Mouse (Mus musculus): ENCODE results near the gene Shmt1. TPM values are rescaled to one million over a fixed set of nuclear protein-coding genes. Genes with fewer than 3 reads are reported as not detected.
A peak's percentile ranks its signal among the peaks of the same experiment; 100 is the strongest.

Shmt1 gene
- polyA plus RNA-seq, 1 experiment from 2014 or later: 6.7 TPM

DNA sequence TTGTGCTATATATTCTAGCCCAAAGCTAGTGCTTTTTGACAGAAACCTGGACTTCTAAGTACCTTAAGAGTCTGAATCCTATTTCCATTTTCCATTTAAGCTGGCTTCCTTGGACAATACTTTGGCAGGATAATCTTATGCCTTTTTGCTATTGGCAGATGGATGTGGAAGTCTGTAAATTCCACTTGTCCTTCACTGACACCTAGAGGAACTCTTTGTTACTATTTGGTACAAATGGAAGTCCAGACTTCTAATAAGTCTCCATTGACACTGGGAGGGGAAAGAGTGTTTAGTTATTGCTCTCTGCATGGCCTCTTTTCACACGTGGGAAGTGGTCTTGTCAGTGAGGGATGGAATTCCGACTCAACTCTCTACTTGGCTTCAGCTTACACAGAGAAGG is 17.4 kb upstream of the Shmt1 start:
- Histone ChIP-seq H3K4me3 (replicated peaks; ENCODE audit: low read depth, low read length) (no peak overlapping the region), H3K27ac (replicated peaks; ENCODE audit: low read depth, low read length) (no peak overlapping the region), H3K27me3 (ENCODE audit: control insufficient read depth, insufficient read depth, low read length) (no peaks in the 10 kb centered on the region), H3K4me1 (ENCODE audit: control insufficient read depth, insufficient read depth, low read length) (peaks cover 5% of the 10 kb centered on the region; the same call in 1 of the 2 replicates), H3K4me2 (ENCODE audit: low read length) (no peak overlapping the region), H3K9me3 (ENCODE audit: control insufficient read depth, low read length) (no peaks in the 10 kb centered on the region), H3K36me3 (ENCODE audit: control insufficient read depth, insufficient read depth, low read length) (no peaks in the 10 kb centered on the region), H3K9ac (replicated peaks; ENCODE audit: low read length) (no peak overlapping the region)
- DNase-seq (peak; percentile 25), ATAC-seq (ENCODE audit: low FRiP score, low TSS enrichment) (no peak)
- WGBS: 33% methylated on average over 2 of the region's 2 CpGs

- WGBS: 10% methylated on average over 4 of the region's 4 CpGs
- Histone ChIP-seq H3K4me1 (ENCODE audit: control insufficient read depth, insufficient read depth, low read length) (peaks cover 5% of the 10 kb centered on the region; the same call in 1 of the 2 replicates), H3K9me3 (ENCODE audit: control insufficient read depth, low read length) (no peaks in the 10 kb centered on the region), H3K9ac (replicated peaks; ENCODE audit: low read length) (no peak overlapping the region), H3K4me3 (replicated peaks; ENCODE audit: low read depth, low read length) (no peak overlapping the region), H3K27me3 (ENCODE audit: control insufficient read depth, insufficient read depth, low read length) (no peaks in the 10 kb centered on the region), H3K36me3 (ENCODE audit: control insufficient read depth, insufficient read depth, low read length) (no peaks in the 10 kb centered on the region), H3K4me2 (ENCODE audit: low read length) (no peak overlapping the region), H3K27ac (replicated peaks; ENCODE audit: low read depth, low read length) (no peak overlapping the region)
- no peak for ATAC-seq (ENCODE audit: low FRiP score, low TSS enrichment)
- DNase-seq: no peak
Observed at GRCm38 (mm10) chr11:60827241-60827945, 15.9 kb upstream of the Shmt1 start.

- no peak overlapping the region for H3K27ac ChIP-seq (replicated peaks; ENCODE audit: low read depth, low read length)
- no peak overlapping the region for H3K4me3 ChIP-seq (replicated peaks; ENCODE audit: low read depth, low read length)
- no peaks in the 10 kb centered on the region for H3K36me3 ChIP-seq (ENCODE audit: control insufficient read depth, insufficient read depth, low read length)
- DNase-seq (no peak), ATAC-seq (ENCODE audit: low FRiP score, low TSS enrichment) (no peak)
- H3K4me1 ChIP-seq (ENCODE audit: control insufficient read depth, insufficient read depth, low read length): peaks cover 5% of the 10 kb centered on the region; the same call in 1 of the 2 replicates
- H3K9ac ChIP-seq (replicated peaks; ENCODE audit: low read length): no peak overlapping the region
- WGBS: 23% methylated on average over 1 of the region's 1 CpGs
- no peaks in the 10 kb centered on the region for H3K27me3 ChIP-seq (ENCODE audit: control insufficient read depth, insufficient read depth, low read length)
- no peaks in the 10 kb centered on the region for H3K9me3 ChIP-seq (ENCODE audit: control insufficient read depth, low read length)
- H3K4me2 ChIP-seq (ENCODE audit: low read length): no peak overlapping the region
Observed at GRCm38 (mm10) chr11:60826700-60827099, 15.2 kb upstream of the Shmt1 start.

GRCm38 (mm10) chr11:60825191-60825590 is 13.7 kb upstream of the Shmt1 start:
- H3K9ac ChIP-seq (replicated peaks; ENCODE audit: low read length): no peak overlapping the region
- no peaks in the 10 kb centered on the region for H3K27me3 ChIP-seq (ENCODE audit: control insufficient read depth, insufficient read depth, low read length)
- no peak for DNase-seq
- no peak overlapping the region for H3K27ac ChIP-seq (replicated peaks; ENCODE audit: low read depth, low read length)
- no peaks in the 10 kb centered on the region for H3K9me3 ChIP-seq (ENCODE audit: control insufficient read depth, low read length)
- H3K4me1 ChIP-seq (ENCODE audit: control insufficient read depth, insufficient read depth, low read length): no peaks in the 10 kb centered on the region
- whole genome bisulfite sequencing: 91% methylated on average over 3 of the region's 3 CpGs
- no peaks in the 10 kb centered on the region for H3K36me3 ChIP-seq (ENCODE audit: control insufficient read depth, insufficient read depth, low read length)
- no peak overlapping the region for H3K4me3 ChIP-seq (replicated peaks; ENCODE audit: low read depth, low read length)
- ATAC-seq (ENCODE audit: low FRiP score, low TSS enrichment): no peak
- H3K4me2 ChIP-seq (ENCODE audit: low read length): no peak overlapping the region

- H3K9ac ChIP-seq (replicated peaks; ENCODE audit: low read length): no peak overlapping the region
- WGBS: 64% methylated on average over 2 of the region's 2 CpGs
- no peak for ATAC-seq (ENCODE audit: low FRiP score, low TSS enrichment)
Observed at GRCm38 (mm10) chr11:60823771-60824170, 12.3 kb upstream of the Shmt1 start.

GRCm38 (mm10) chr11:60816398-60816797 is 4.9 kb upstream of the Shmt1 start:
- no peak overlapping the region for H3K27ac ChIP-seq (replicated peaks; ENCODE audit: low read depth, low read length)
- H3K4me3 ChIP-seq (replicated peaks; ENCODE audit: low read depth, low read length): no peak overlapping the region
- no peaks in the 10 kb centered on the region for H3K36me3 ChIP-seq (ENCODE audit: control insufficient read depth, insufficient read depth, low read length)
- no peak for ATAC-seq (ENCODE audit: low FRiP score, low TSS enrichment)
- H3K9me3 ChIP-seq (ENCODE audit: control insufficient read depth, low read length): no peaks in the 10 kb centered on the region
- WGBS: 73% methylated on average over 5 of the region's 5 CpGs
- no peaks in the 10 kb centered on the region for H3K27me3 ChIP-seq (ENCODE audit: control insufficient read depth, insufficient read depth, low read length)
- H3K4me2 ChIP-seq (ENCODE audit: low read length): no peak overlapping the region
- DNase-seq: no peak
- no peaks in the 10 kb centered on the region for H3K4me1 ChIP-seq (ENCODE audit: control insufficient read depth, insufficient read depth, low read length)
- no peak overlapping the region for H3K9ac ChIP-seq (replicated peaks; ENCODE audit: low read length)

More at GRCm38 (mm10) chr11:60823771-60824170, 12.3 kb upstream of the Shmt1 start:
- no peaks in the 10 kb centered on the region for H3K36me3 ChIP-seq (ENCODE audit: control insufficient read depth, insufficient read depth, low read length)
- no peak for DNase-seq
- H3K4me3 ChIP-seq (replicated peaks; ENCODE audit: low read depth, low read length): no peak overlapping the region
- no peaks in the 10 kb centered on the region for H3K4me1 ChIP-seq (ENCODE audit: control insufficient read depth, insufficient read depth, low read length)
- no peak overlapping the region for H3K27ac ChIP-seq (replicated peaks; ENCODE audit: low read depth, low read length)
- H3K4me2 ChIP-seq (ENCODE audit: low read length): no peak overlapping the region
- H3K9me3 ChIP-seq (ENCODE audit: control insufficient read depth, low read length): no peaks in the 10 kb centered on the region
- no peaks in the 10 kb centered on the region for H3K27me3 ChIP-seq (ENCODE audit: control insufficient read depth, insufficient read depth, low read length)

- WGBS: under 1% methylated on average over 29 of the region's 29 CpGs
- Histone ChIP-seq H3K36me3 (ENCODE audit: control insufficient read depth, insufficient read depth, low read length) (no peaks in the 10 kb centered on the region), H3K9ac (replicated peaks; ENCODE audit: low read length) (no peak overlapping the region; the same call in 1 of the 2 replicates), H3K4me2 (ENCODE audit: low read length) (peak overlapping the region; percentile 86), H3K4me1 (ENCODE audit: control insufficient read depth, insufficient read depth, low read length) (no peaks in the 10 kb centered on the region), H3K27ac (replicated peaks; ENCODE audit: low read depth, low read length) (no peak overlapping the region), H3K9me3 (ENCODE audit: control insufficient read depth, low read length) (no peaks in the 10 kb centered on the region), H3K4me3 (replicated peaks; ENCODE audit: low read depth, low read length) (peak overlapping the region; percentile 40), H3K27me3 (ENCODE audit: control insufficient read depth, insufficient read depth, low read length) (no peaks in the 10 kb centered on the region)
- peak; percentile 90 for DNase-seq
- peak; percentile 89 for ATAC-seq (ENCODE audit: low FRiP score, low TSS enrichment)
Observed at GRCm38 (mm10) chr11:60811054-60811460, 461 bp downstream of the Shmt1 start.

DNA sequence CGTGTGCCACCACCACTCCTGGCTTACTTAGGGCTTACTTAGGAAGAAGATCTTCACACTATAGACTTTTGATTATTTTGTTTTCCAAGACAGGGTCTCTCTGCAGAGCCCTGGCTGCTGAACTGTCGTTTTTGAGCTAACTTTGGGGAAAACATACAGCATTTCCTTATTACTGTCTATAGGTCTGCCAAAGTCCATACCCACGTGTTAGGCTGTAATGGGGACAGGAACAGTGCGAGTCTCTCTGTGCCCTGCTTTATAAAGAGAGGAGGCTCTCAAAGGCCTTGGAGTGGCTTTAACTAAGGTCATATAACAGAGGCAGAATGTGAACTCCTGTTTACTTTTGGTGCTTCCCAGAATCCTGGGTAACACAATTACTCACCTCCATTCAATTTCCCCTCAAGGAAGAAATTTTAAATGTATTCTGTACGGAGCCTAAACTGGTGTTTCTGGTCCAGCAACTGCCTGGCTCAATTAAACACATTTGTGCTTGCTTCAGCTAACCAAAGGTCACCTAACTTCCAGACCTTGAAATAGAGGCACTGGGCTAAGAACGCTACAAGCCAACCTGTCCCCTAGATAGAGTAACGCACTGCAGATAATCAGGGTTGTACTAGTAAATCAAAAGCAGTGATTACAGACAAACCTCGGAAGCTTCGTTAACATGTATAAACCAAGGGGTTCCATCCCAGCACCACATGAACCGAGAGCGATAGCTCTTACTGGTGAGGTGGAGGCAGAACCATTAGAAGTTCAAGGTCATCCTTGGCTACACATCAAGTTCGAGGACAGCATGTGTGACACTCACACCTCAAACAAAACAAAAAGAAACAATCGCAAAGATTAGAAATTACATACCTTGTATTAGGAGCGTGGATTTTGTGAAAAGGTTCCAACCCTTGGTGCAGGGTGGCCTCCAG is 1.2 kb downstream of the Shmt1 start:
- peak overlapping the region; percentile 86 for H3K4me2 ChIP-seq (ENCODE audit: low read length)
- no peaks in the 10 kb centered on the region for H3K9me3 ChIP-seq (ENCODE audit: control insufficient read depth, low read length)
- no peaks in the 10 kb centered on the region for H3K36me3 ChIP-seq (ENCODE audit: control insufficient read depth, insufficient read depth, low read length)
- no peaks in the 10 kb centered on the region for H3K27me3 ChIP-seq (ENCODE audit: control insufficient read depth, insufficient read depth, low read length)
- no peak overlapping the region; the same call in 1 of the 2 replicates for H3K9ac ChIP-seq (replicated peaks; ENCODE audit: low read length)
- H3K4me1 ChIP-seq (ENCODE audit: control insufficient read depth, insufficient read depth, low read length): no peaks in the 10 kb centered on the region
- 19% methylated on average over 14 of the region's 14 CpGs for WGBS
- DNase-seq (no peak), ATAC-seq (ENCODE audit: low FRiP score, low TSS enrichment) (no peak)
- peak overlapping the region; percentile 40 for H3K4me3 ChIP-seq (replicated peaks; ENCODE audit: low read depth, low read length)
- no peak overlapping the region for H3K27ac ChIP-seq (replicated peaks; ENCODE audit: low read depth, low read length)
